Mouse (Mus musculus): Measurements from ENCODE around the gene Gm44. TPM values are rescaled to one million over a fixed set of nuclear protein-coding genes. Genes with fewer than 3 reads are reported as not detected.
"Not testable (repeated sequence)": the region's sequence is repeated elsewhere in the genome, so short reads cannot be mapped to it uniquely, and the experiment has no call there.

Gm44 gene
- polyA plus RNA-seq (2015; fragmentation: Nextera tagmentation; extraction: Ambion mirVana) = not detected in 2 replicates

- no peak within 1 kb of the TSS for H3K9ac ChIP-seq
- no peak within 1 kb of the TSS for H3K4me2 ChIP-seq
- no peak within 1 kb of the TSS for H3K4me3 ChIP-seq
- WGBS = 89% methylated on average over 4 of the region's 4 CpGs
- no peaks in the 10 kb centered on the region for H3K4me1 ChIP-seq (replicated peaks)
- H3K9me3 ChIP-seq = no peaks in the 10 kb centered on the region
- H3K36me3 ChIP-seq = no peaks in the 10 kb centered on the region
- H3K27me3 ChIP-seq = no peaks in the 10 kb centered on the region
- ATAC-seq (ENCODE audit: low FRiP score) = no peak
- H3K27ac ChIP-seq = no peak within 1 kb of the TSS
Measured at GRCm38 (mm10) chrX:90891842-90892241, at the start of gene Gm44. Gene Gm44, plus strand, starts transcription at chrX:90892142.

GRCm38 (mm10) chrX:90927989-90928388, 36.0 kb downstream of the Gm44 start:
- H3K9ac ChIP-seq = no peak overlapping the region
- H3K4me2 ChIP-seq = no peak overlapping the region
- no peak overlapping the region for H3K27ac ChIP-seq
- WGBS = 61% methylated on average over 1 of the region's 1 CpGs
- H3K4me3 ChIP-seq = no peak overlapping the region
- H3K9me3 ChIP-seq = no peaks in the 10 kb centered on the region
- H3K27me3 ChIP-seq = no peaks in the 10 kb centered on the region
- H3K36me3 ChIP-seq = no peaks in the 10 kb centered on the region
- H3K4me1 ChIP-seq (replicated peaks) = no peaks in the 10 kb centered on the region
- ATAC-seq (ENCODE audit: low FRiP score) = no peak

- WGBS = 63% methylated on average over 2 of the region's 2 CpGs
- not testable (repeated sequence) for H3K4me2 ChIP-seq; ATAC-seq (ENCODE audit: low FRiP score); H3K9ac ChIP-seq; H3K27me3 ChIP-seq; H3K36me3 ChIP-seq; H3K9me3 ChIP-seq; H3K4me3 ChIP-seq; H3K27ac ChIP-seq; H3K4me1 ChIP-seq (replicated peaks)
Measured at GRCm38 (mm10) chrX:90938211-90938610, 46.3 kb downstream of the Gm44 start.
